In the genomic region with DNA sequence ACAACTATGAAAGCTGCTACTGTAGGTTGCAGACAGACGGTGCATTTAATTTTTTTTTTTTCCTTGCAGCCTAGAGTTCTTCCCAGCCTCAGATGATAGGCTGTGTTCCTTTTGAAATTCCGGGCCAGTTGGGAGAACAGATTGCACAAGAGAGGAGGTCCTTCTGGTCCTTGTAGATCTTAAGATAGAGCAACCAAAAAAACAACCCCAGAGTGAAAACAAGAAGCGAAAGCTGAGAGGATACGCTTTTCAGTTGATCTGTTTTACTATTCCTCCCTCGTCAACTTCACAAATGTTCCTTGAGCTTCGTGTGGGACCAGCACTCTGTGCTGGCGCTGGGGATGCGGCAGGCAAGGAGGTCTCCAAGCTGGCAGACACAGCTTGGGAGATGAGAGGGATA, we compare ENCODE assay signal across 11 mouse cellular contexts. TPM values are rescaled to one million over a fixed set of nuclear protein-coding genes. Genes with fewer than 3 reads are reported as not detected.
DNase-seq lines count a peak whose midpoint lies in the region; ATAC-seq lines count a peak whose summit lies in the region.
"Had no signal": no experiment of that assay in that cellular context is flagged by ENCODE, and none has a peak within 500 bp of the region (broad histone marks: within the 10 kb centered on the region; RNA-seq: fewer than 3 reads in every experiment).

No protein-coding gene starts in this region.

- peak; percentile 72 for DNase-seq in right cerebral cortex, adult 18-20 months
- DNase-seq in right cerebral cortex, postnatal 14 days: no peak
- peak; percentile 47 to 84 for DNase-seq in layer of hippocampus, postnatal 14 days (ENCODE audit: low spot score in 2 of 2)
- DNase-seq in midbrain, embryonic 11.5 days (ENCODE audit: low spot score, missing footprints): no peak
- DNase-seq: adrenal gland, postnatal 14 days; thymus, postnatal 14 days had no signal

- ATAC-seq in common myeloid progenitor, adult 5-6 weeks (replicated peaks; ENCODE audit: low read depth, poor library complexity, severe bottlenecking): 0 out of 2 replicates have a peak, but pooled peaks have one; percentile 29
- no peak for ATAC-seq in midbrain, embryonic 11.5 days (ENCODE audit: low FRiP score)
- ATAC-seq in erythroid progenitor cell, adult 5-6 weeks (replicated peaks; ENCODE audit: low FRiP score, poor library complexity, severe bottlenecking): no peak
- no peak for ATAC-seq in kidney, embryonic 16.5 days (ENCODE audit: low FRiP score, low TSS enrichment)

- no peaks in the 10 kb centered on the region for H3K4me1 ChIP-seq in midbrain, embryonic 11.5 days (ENCODE audit: control insufficient read depth, insufficient read depth, low read length)
- H3K4me1 ChIP-seq in kidney, embryonic 16.5 days (ENCODE audit: insufficient read depth, low read length): no peaks in the 10 kb centered on the region
- H3K4me1 ChIP-seq: heart, embryonic 10.5 days had no signal

- H3K36me3 ChIP-seq in midbrain, embryonic 11.5 days (ENCODE audit: control insufficient read depth, insufficient read depth, low read length): no peaks in the 10 kb centered on the region
- H3K36me3 ChIP-seq in kidney, embryonic 16.5 days (ENCODE audit: insufficient read depth, low read length): no peaks in the 10 kb centered on the region
- H3K36me3 ChIP-seq: heart, embryonic 10.5 days; liver, embryonic 15.5 days had no signal

- no peak overlapping the region for H3K9ac ChIP-seq in midbrain, embryonic 11.5 days (ENCODE audit: low read length)
- no peak overlapping the region for H3K9ac ChIP-seq in kidney, embryonic 16.5 days (replicated peaks; ENCODE audit: low read length)
- H3K9ac ChIP-seq: liver, embryonic 15.5 days had no signal

- H3K4me2 ChIP-seq in midbrain, embryonic 11.5 days: no peak overlapping the region
- H3K4me2 ChIP-seq in kidney, embryonic 16.5 days (replicated peaks; ENCODE audit: low read depth, low read length): no peak overlapping the region
- H3K4me2 ChIP-seq: liver, embryonic 15.5 days had no signal

- H3K9me3 ChIP-seq in midbrain, embryonic 11.5 days (ENCODE audit: control insufficient read depth, low read length): no peaks in the 10 kb centered on the region
- no peaks in the 10 kb centered on the region for H3K9me3 ChIP-seq in kidney, embryonic 16.5 days (ENCODE audit: low read length)
- H3K9me3 ChIP-seq: heart, embryonic 10.5 days; liver, embryonic 15.5 days had no signal

- 84% methylated on average over 8 of the region's 8 CpGs for WGBS in midbrain, embryonic 11.5 days
- WGBS in kidney, embryonic 16.5 days: 53% methylated on average over 8 of the region's 8 CpGs

- no peaks in the 10 kb centered on the region for H3K27me3 ChIP-seq in midbrain, embryonic 11.5 days (ENCODE audit: control insufficient read depth, insufficient read depth, low read length)
- H3K27me3 ChIP-seq in kidney, embryonic 16.5 days (ENCODE audit: insufficient read depth, low read length): no peaks in the 10 kb centered on the region
- H3K27me3 ChIP-seq: liver, embryonic 15.5 days had no signal

- no peak overlapping the region for H3K4me3 ChIP-seq in midbrain, embryonic 11.5 days (ENCODE audit: low read depth, low read length)
- no peak overlapping the region for H3K4me3 ChIP-seq in kidney, embryonic 16.5 days (ENCODE audit: low read length)
- H3K4me3 ChIP-seq: heart, embryonic 10.5 days; liver, embryonic 15.5 days had no signal

- H3K27ac ChIP-seq in midbrain, embryonic 11.5 days (ENCODE audit: low read depth, low read length): no peak overlapping the region
- no peak overlapping the region for H3K27ac ChIP-seq in kidney, embryonic 16.5 days (ENCODE audit: low read length)
- H3K27ac ChIP-seq: heart, embryonic 10.5 days; liver, embryonic 15.5 days had no signal

RNA-seq across cellular contexts. Expression of gene Osbpl11, which starts 33.3 kb away (rescaled TPM):
- total RNA-seq in common myeloid progenitor, adult 5-6 weeks (2017): 11.6 and 17.8 TPM in 2 replicates
- total RNA-seq in layer of hippocampus, postnatal 14 days (2021): 10 to 100 TPM; 22.2 to 24.5 TPM
- 24.5 and 25.2 TPM in 2 replicates for polyA plus RNA-seq in midbrain, embryonic 11.5 days (2014; fragmentation: Nextera tagmentation; extraction: Ambion mirVana)
- 3.4 and 5.4 TPM in 2 replicates for total RNA-seq in erythroid progenitor cell, adult 5-6 weeks (2015; ENCODE audit: low replicate concordance)
- 5.7 and 6.5 TPM in 2 replicates for total RNA-seq in erythroid progenitor cell, adult 5-6 weeks (2017; ENCODE audit: low replicate concordance)
- polyA plus RNA-seq in kidney, embryonic 16.5 days (2015; fragmentation: Nextera tagmentation; extraction: Ambion mirVana): 15.3 and 15.8 TPM in 2 replicates

Comparison
In these comparisons a context has a peak if more than half of its experiments do, and no peak if none do; other contexts are left out.
1. DNase-seq: peak in right cerebral cortex, adult 18-20 months (single experiment) and layer of hippocampus, postnatal 14 days (2 of 2); none in right cerebral cortex, postnatal 14 days (single experiment) and midbrain, embryonic 11.5 days (single experiment).